Mouse (Mus musculus): Measurements from ENCODE around the gene Ryr3.

The Ryr3 gene

DNA sequence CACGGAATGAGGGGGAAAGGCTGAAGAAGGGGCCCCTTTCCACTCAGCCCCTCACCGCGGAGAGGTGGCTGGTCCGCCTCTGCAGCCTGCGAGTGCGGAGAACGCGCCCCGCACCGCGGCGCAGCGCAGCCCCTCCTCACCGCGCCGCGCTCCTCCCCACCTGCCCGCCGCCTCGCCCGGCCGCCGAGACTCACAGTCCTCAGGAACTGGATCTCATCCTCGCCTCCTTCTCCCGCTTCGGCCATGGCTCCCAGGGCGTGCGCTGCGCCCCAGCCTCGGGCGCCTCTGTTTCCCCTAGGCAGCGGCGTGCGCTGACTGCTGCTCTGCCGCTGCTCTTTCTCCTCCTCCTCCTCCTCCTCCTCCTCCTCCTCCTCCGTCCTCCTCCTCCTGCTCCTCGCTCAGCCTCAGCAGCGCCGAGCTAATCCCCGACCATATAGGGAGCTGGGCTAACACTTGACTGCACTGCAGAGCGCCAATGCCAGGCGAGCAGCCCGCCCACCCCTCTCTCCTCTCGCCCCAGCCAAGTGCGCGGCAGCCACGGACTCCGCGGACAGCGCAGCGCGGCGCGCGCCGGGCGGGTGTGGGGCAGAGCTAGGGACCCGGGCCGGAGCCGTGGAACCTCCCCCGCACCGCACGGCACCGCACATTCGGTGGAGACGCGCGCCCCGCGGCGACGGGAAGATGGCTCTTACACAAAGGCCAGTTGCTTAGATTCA, at the start of gene Ryr3:
TSS of gene Ryr3 (minus strand) at position 351 of the 716 bp plus-strand sequence.
- ChIA-PET POLR2A (interaction anchor here in 1 of 4 experiments (0.6 to 1.3 kb wide), 5 partner anchors 9 to 595 kb away, joined by 3 to 5 read pairs (median 3); no protein-coding TSS in a partner anchor), CTCF (interaction anchor here in 2 of 4 experiments (0.8 to 1.8 kb wide), 2 partner anchors 18 to 442 kb away, joined by 3 to 6 read pairs; no protein-coding TSS in a partner anchor)

DNA sequence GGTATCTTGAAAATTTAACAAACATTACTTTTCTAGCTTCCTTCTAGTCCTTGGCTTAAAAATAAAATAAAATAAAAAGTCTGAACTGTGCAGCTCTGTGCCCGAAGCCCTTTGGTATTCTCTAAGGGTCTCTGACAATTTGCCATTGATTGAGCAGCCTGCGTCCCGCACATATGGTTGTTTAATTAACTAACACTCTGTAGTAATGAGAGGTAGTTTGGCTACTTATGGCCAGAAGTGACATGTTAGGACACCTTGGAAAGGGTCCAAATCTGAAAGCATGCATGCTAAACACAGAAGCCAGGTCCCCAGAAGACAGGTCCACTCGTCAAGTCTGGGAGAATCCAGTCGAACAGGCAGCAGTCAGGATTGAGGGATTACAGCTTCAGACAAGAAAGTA, 22.0 kb upstream of the Ryr3 start:
- POLR2A ChIA-PET: no interaction called here
- CTCF ChIA-PET: interaction anchor here in 1 of 4 experiments (0.6 kb wide), 1 partner anchor 51 kb away, joined by 3 read pairs; no protein-coding TSS in a partner anchor

DNA sequence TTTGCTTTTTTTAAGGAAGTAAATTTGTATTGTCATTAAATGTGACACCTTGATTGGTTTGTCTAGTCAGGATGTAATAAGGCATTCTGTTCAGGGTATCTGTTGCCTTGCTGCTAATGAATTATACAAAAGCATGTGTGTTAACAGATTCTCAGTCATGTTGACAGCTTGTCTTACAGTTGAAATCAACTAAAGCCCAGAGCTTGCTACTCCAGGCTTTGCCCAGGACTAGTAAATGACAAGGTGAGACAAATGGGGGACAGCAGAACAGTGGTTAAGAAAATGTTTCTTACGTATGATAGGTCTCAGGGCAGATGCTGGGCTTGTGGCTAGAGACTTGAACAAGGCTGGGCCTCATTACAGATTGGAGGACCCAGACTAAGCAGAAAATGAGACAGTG, 20.1 kb upstream of the Ryr3 start:
- ChIA-PET POLR2A (interaction anchor here in 2 of 4 experiments (0.7 to 1.4 kb wide), 2 partner anchors 17 to 458 kb away, joined by 3 to 4 read pairs; no protein-coding TSS in a partner anchor), CTCF (interaction anchor here in 1 of 4 experiments (1.2 kb wide), 1 partner anchor 462 kb away, joined by 3 read pairs; no protein-coding TSS in a partner anchor)

DNA sequence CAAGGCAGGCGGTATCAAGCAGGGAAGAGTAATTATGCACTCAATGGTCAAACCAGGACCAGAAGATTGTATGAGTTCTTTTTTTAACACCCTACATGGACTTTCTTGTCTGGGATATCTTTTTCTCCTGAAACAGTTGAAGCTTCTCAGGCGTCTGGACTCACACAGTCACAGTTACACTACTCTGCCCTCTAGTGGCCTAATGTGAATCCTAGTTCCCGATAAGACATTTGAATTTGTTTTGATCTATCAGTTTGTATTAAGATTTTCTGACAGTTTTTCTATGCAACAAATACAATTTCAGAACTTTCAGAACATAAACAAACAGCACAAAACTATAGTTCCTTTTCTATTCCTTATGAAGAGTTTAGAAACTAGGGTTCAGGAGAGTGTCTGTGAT, 17.7 kb upstream of the Ryr3 start:
- ChIA-PET CTCF (interaction anchor here (0.5 to 1.8 kb wide), 12 partner anchors 17 to 470 kb away, joined by 3 to 8 read pairs (median 3); partner anchors contain the start of gene Ryr3 (in 1 of the 4)), POLR2A (interaction anchor here in 1 of 4 experiments (0.5 kb wide), 1 partner anchor 176 kb away, joined by 3 read pairs; no protein-coding TSS in a partner anchor)

DNA sequence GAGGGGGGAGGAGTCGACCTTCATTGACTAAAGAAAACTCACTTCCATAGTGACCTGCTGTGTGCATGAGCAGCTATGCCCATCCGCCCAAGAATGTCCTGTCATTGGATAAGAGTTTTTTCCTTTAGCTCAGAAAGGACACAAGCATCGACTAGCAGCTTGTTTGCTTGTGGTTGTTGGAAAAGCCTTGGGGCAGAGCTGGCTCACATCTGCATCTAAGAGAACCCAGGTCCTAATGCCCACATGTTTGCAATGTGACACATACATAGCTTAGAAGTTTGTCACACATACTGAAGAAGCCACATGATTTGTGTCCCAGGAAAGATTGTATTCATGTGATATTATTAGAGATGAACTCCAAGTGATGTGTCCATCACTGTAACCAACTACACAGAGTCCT, 16.5 kb upstream of the Ryr3 start:
- ChIA-PET CTCF (interaction anchor here in 2 of 4 experiments (0.6 to 1.8 kb wide), 3 partner anchors 22 to 459 kb away, joined by 4 to 8 read pairs (median 4); no protein-coding TSS in a partner anchor), POLR2A (interaction anchor here in 1 of 4 experiments (0.5 kb wide), 1 partner anchor 28 kb away, joined by 3 read pairs; no protein-coding TSS in a partner anchor)

DNA sequence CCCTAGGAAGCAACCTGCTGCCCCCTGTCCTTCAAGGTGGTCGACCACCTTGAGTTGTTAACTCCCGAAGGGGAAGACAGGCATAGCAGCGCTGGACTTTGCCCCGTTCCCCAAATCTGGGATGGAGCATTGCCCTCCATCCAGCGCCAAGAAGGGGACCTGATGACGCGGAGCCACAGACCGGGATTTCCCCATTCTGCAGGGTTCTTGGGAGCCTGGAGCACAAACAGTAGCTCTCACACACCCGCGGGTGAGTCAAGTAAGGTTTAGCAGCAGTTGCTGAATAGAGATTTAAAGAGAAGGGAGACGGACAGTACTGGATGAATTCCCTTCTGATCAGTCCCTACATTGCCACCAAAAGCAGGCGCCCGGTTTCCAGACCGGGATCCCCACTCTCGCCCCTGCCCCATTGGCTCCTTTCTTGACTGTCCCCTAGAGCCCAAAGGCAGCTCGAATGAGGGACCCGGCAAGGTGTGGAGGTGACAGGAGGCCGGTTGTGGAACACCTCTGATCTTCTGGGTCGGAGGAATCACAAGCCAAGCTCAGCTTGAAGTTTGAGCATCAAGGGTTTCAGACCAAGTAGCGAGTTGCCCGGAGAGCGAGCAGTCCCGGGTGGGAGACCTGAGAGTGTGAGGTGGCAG, 671 bp downstream of the Ryr3 start:
- CTCF ChIA-PET: interaction anchor here in 1 of 4 experiments (1.8 kb wide), 1 partner anchor 18 kb away, joined by 6 read pairs; no protein-coding TSS in a partner anchor
- POLR2A ChIA-PET: interaction anchor here in 1 of 4 experiments (0.6 to 1.3 kb wide), 2 partner anchors 224 to 406 kb away, joined by 3 to 5 read pairs; no protein-coding TSS in a partner anchor

DNA sequence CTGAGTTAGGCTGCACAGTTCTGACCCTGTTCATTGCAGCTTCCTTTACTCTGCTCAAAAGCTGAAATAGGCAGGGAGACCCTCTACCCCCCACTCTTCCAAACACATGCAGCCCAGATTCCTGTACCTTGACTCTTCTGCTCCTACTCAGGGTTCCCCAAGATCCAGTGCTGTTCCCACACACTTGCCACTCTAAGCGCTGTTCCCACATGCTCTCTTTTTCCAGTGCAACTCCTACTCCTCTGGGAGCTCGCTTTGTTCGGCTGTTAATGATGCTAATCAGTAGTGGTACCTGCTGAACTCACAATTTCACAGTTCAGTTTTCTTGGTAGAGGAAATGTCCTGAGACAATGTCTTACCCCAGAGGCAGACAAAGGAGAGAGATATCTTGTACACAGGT, 6.9 kb downstream of the Ryr3 start:
- POLR2A ChIA-PET: no interaction called here
- CTCF ChIA-PET: no interaction called here

DNA sequence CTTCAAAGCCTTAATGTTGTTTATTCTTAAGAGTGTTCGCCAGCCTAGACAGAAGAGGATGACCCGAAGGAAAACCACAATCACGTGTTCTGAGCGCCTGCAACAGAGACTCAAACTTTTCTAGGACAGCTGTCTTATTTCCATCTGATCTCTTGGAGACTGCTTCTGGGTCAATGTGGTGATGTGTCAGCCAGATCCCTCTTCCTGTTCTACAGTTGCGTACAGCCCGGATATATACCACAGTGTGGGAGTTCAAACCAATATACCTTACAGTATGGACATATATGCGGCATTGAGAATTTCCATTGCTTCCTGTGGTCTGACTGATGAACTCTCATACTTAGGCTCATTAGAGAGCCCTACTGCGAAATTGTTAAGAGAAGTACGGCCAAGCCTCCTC, 7.6 kb downstream of the Ryr3 start:
- POLR2A ChIA-PET: no interaction called here
- CTCF ChIA-PET: no interaction called here

DNA sequence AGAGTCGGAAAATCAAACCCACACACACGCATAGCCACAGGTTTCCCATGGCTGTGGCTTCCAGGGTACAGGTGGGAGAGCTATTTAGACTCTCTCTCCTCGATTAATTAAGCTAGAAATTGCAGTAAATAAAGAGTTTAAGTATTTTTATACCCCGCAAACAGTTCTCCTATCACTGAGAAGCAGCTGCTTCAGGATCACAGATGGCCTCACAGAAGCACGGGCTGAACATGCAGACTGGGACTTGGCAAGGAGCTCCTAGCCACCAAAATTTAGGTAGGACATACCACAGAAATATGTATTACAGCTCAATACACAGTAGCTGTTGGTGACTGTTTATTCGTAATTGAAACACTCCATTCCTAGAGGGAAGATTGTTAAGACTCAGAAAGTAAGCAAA, 14.0 kb downstream of the Ryr3 start:
- ChIA-PET POLR2A (no interaction called here), CTCF (no interaction called here)

DNA sequence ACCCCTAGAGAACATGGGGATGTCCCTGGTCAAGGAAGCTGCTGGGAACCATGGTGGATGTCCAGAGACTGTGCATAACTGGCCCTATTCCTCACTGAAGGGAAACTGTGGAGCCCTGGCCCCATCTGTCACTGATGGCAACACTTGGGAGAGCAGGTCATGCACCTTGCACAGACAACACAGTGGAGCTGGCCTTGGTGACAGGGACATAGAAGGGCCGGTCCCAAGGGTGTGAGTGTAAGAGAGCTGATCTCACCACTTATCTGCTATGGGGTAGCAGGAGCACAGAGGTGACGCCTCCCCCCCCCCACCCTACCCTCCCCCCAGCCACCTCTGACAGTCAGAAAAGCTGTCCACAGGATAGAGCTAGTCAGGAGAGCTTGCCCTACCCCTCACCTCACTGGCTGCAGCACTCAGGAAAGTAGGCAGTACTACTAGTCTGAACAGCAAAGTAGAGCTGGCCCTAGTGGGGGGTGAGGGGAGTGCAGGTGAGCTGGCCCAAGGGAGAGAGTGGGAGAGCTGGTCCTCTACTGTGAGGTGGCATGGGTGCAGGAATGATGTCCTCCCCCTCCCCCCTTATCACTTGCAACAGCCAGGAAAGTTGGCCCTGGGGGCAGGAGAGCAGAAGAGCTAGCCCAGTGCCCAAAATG, 17.7 kb downstream of the Ryr3 start:
- CTCF ChIA-PET: interaction anchor here in 3 of 4 experiments (0.6 to 1.9 kb wide), 9 partner anchors 8 to 705 kb away, joined by 3 to 9 read pairs (median 5); no protein-coding TSS in a partner anchor
- POLR2A ChIA-PET: interaction anchor here in 1 of 4 experiments (0.6 kb wide), 1 partner anchor 674 kb away, joined by 3 read pairs; no protein-coding TSS in a partner anchor

DNA sequence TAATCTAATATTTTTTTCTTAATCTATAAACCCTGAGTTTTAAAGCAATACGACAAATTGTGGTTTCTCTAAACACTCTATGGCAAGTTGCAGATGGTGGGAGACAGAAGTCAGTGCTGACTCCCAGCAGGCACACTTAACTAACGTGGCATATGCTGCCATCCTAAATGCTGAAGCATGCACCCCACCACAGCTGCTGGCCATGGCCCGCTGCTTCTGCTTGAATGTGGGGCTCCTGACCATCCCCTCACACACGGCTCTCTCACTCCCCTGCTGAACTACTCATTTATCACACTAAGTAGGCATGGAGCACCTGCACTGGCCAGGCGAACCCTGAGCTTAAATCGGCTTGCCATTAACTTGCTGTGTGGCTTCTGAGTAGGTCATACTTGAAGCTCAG, 29.7 kb downstream of the Ryr3 start:
- ChIA-PET CTCF (interaction anchor here in 1 of 4 experiments (0.7 kb wide), 1 partner anchor 51 kb away, joined by 3 read pairs; no protein-coding TSS in a partner anchor), POLR2A (no interaction called here)

DNA sequence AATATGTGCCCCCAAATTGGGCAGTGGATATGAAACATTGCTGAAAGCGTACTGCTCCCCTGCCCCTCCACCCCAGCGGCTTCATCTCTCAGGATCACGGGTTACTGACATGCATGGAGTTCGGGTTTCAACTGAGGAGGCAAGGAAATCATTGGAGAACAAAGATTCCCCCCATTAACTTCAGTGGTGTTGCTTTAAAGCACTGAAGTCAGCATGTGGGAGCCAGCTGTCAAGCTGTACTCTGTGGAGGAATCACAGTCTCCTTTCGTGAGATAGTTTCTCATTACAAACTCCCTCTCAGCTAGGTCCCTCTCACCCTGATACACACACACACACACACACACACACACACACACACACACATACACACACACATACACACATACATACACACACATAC, 35.2 kb downstream of the Ryr3 start:
- ChIA-PET CTCF (no interaction called here), POLR2A (no interaction called here)

DNA sequence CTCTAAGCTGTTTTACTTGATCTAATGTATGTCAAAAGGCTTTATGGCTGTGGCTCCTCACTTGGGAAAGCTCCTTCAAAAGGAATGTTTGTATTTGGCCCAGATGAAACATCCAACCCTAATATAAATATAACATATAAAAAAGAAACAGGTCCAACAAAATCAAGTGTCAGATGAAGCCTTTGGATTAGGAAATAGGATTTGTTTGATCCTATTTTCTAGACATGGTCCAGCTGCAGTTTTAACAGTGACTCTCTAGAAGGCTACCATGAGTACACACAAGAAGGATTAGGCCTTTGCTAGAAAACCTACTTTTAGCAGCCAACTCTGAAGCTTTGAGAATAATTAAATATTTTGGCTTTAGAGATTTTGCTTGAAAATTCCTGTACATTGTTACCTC, 38.8 kb downstream of the Ryr3 start:
- POLR2A ChIA-PET: no interaction called here
- CTCF ChIA-PET: no interaction called here

DNA sequence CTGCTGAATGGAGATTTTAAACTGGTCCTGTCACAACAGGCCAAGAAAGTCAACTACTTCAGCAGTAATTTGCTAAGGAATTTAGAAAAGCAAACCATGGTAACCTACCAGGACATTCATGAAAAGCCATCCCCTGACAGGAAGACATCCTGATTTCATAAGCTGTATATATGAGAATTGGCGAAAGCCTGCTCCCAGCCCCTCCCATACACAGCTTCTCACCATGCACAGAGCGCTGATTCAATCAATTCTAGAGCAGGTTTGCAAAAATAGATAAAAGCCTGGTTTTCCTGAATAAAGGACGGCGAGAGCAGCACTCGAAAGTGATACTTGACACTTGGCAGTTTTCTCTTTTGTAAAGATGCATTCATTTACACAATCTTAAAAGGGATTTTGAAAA, 40.6 kb downstream of the Ryr3 start:
- ChIA-PET CTCF (no interaction called here), POLR2A (no interaction called here)

DNA sequence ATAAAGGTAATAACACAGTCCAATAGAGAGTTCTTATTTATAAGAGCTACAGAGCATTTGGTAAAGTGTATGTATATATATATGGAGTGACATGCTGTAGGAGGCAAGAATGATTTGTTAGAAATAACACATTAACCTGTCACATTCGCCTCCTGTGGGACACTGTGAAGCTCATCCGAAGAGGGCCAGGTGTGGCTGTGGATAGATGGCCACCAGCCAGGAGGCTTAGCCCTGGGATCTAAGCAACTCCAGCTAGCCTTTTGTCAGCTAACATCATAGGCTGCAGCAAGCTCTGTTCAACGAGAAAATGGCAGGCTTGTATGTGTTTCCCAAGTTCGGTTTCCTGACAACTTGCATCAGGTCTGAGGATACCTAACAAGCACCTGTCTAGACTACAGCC, 48.8 kb downstream of the Ryr3 start:
- ChIA-PET CTCF (no interaction called here), POLR2A (interaction anchor here in 1 of 4 experiments (0.6 kb wide), 1 partner anchor 18 kb away, joined by 3 read pairs; no protein-coding TSS in a partner anchor)

DNA sequence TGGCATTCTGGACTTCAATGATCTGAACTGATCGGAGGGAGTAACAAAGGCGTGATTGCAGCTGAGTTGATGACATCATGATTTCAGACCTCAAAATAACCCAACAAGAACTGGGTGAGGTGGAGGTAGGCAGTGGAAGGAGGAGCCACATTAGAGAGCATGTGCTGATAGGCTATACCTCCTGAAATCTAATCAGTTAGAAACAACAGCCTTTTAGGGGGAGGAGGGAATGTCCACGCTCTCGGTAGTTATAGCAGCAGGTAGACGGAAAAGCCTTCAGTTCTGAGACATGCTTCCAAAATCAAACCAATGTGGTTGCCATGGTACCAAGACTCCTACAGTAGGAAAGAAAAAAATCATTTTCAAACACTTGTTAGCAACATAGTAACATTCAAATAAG, 55.4 kb downstream of the Ryr3 start:
- CTCF ChIA-PET: no interaction called here
- POLR2A ChIA-PET: no interaction called here

DNA sequence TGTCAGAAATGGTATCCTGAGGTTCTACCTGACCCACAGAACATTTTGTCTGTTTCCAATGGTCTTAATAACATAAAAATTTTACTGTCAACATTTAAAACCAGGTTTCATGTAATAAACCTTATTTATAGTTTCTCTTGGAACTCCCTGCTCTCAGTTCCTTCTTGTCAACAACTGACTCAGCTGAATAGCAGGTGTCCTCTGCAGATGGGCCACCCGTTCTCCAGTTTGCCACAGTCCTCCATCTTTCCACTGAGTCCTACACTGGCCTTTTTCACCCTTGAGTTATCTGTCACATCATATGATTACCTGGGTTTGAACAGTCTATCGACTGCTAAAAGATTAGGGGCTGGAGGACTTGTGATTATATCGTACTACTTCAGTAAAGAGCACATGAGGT, 79.1 kb downstream of the Ryr3 start:
- CTCF ChIA-PET: no interaction called here

DNA sequence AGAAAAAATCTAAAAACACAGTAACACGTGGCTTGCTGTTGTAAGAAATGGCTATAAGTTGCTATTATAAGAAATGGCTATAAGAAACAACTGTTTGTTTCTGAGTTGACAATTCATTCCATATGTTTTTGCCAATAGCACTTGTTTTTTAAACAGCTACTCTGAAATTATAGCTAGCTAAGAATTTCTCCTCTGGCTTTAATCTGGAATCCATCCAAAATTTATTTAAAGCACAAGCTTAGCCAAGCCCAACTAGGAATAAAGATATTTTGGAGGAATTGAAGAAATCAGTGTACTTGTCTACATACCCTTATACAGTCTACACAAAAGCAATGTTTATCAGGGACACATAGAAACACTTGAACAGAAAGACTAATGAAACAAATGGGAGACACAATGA, 93.4 kb downstream of the Ryr3 start:
- CTCF ChIA-PET: no interaction called here
- POLR2A ChIA-PET: no interaction called here

More for the DNA sequence above, 79.1 kb downstream of the Ryr3 start:
- POLR2A ChIA-PET: no interaction called here

DNA sequence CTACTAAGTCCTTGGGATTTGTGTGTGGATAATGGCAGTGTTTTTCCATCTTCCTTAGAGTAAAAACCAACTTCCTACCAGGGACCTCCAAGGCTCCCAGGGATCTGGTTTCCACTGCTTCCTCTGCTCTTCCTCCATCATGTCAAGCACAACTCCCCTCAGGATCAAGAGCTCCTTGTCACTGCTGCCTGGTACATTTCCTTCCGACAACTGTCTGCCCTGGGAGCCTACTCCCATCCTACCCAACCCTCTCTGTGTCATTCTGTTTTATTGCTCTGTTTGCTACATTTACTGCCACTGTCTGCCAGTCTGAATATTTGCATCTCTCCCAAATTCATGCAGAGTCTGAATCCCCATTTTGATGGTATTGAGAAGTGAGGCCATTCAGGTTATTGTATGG, 97.8 kb downstream of the Ryr3 start:
- ChIA-PET POLR2A (no interaction called here), CTCF (no interaction called here)

DNA sequence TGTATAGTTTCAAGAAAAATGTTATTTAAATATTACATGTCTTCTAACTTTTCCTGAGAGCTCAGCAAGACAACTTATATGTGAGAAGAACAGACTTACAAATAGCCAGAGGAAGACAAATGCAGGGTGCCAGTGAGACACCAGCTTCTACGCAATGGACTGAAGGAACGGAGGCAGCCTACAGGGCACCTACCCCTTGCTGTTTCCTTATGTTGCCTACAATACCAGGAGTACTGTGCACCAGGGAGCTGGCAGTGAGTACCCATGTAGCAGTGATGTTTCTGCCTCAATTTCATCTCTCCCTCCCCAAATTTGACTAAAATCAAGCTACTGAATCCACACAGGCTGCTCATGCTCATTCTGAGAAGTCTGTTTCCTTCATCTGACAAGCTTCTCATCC, 100.1 kb downstream of the Ryr3 start:
- ChIA-PET POLR2A (no interaction called here), CTCF (no interaction called here)
